Mouse (Mus musculus) spleen, adult 18-20 months (tissue): ENCODE results near the gene Rbm42.

Experiments
- DNase-seq, 2 experiments: peaks; one replicate each; pipeline ENCODE4 v3.0.0; 2022; ENCODE audit warnings: mixed read lengths in 2 of 2

Rbm42 gene

DNA sequence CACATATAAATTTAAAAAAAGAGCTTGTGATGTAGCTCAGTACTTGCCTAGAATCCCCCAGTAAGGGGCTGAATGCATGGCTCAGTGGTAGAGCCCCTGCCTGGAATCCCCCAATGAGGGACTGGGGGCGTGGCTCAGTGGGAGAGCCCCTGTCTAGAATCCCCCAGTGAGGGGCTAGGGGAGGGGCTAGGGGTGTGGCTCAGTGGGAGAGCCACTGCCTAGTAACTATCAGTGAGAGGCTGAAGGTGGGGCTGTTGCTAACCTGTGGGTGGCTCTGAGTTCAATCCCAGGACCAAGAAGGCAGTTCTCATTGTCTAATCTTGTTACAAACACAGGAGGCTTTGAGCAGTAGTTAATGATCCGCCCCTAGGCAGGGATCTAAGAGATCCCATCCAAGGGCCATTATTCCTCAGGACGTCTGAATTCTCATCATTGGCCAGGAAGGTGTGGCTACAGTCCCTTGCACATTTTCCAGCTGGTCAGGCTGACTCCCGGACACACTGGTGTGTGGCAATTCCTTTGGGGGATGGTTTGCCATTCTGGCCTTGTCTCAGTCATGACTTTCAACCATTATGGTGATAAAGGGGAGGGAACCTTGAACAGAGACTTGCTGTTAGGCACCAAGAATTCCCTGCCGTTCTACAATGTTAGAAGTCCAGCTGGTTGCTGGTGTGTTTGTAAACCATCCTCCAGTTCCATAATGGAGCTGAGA, 34.9 kb downstream of the Rbm42 start:
- no peak for DNase-seq

GRCm38 (mm10) chr7:30614454-30614853, 35.7 kb downstream of the Rbm42 start:
- no peak for DNase-seq

GRCm38 (mm10) chr7:30613529-30614112, 36.5 kb downstream of the Rbm42 start:
- peak; percentile 34 to 66 for DNase-seq

- DNase-seq: no peak
Observed at GRCm38 (mm10) chr7:30612654-30613402, 37.3 kb downstream of the Rbm42 start, which contains the start of gene Upk1a. Gene Upk1a, minus strand, starts transcription at chr7:30612847.

- DNase-seq: no peak
Observed at GRCm38 (mm10) chr7:30610043-30610442, 40.1 kb downstream of the Rbm42 start.

DNA sequence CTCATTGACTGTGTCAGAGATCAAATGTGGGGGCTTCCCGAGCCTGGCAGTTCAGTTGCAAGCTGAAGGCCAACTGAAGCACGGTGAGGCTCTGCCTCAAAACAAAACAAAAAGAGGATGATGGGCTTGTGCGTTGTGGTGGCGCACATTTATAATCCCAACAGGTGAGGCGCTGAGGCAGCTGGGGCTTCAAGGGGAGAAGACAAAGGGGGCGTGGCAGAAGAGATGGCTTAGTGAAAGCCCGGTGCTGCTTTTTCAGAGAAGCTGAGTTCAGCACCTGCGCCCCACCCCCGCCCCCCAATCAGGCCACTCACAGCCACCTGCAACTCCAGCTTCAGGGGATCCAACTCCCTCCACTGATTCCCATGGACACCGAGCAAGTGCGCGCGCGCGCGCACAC, 41.6 kb downstream of the Rbm42 start:
- DNase-seq: no peak

DNA sequence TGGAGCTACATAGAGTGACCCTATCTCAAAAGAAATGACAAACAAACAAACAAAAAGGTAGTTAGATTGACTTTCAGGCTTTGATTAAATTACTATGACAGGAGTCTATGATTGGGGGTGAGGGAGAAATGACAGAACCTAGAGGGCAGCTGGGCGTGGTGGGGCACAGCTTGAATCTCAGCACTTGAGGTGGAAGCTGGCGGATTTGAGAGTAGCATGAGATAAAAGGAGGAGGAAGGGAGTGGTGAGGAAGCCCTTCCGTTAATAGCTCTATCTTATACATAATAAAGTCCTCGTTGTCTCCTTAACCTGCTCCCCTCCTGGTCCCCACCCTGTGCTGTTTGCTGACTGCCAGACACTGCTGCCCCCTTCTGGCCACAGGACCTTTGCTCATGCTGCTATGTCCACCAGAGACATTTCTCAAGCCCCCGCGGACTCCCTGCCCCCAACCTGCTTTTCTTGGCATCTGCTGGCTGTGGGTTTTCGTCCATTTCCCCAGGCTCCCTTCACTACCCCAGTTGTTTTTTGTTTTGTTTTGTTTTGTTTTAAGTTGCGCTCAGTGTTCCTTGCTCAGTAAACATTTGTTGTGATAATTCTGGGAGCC, 42.3 kb downstream of the Rbm42 start:
- DNase-seq: peak; percentile 45 to 70

DNA sequence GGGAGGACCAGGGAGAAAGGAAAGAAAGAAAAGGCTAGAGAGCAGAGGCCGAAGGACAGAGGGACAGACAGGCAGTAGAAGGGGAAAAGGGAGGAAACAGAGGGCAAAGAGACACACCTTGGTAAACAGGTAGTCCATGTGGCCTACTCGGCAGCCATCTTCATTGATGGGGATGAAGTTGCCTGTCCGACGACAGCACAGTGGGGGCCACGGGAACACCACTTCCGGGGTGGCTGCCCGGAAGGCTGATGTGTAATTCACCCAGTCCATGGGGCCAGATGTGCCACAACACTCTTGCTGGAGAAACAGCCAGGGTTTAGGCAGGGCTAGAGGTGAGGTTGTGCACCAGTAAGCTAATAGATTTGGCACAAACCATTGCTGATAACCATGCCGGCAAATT, 45.2 kb downstream of the Rbm42 start:
- DNase-seq: no peak

- DNase-seq: no peak
Observed at GRCm38 (mm10) chr7:30604424-30604823, 45.7 kb downstream of the Rbm42 start.

DNA sequence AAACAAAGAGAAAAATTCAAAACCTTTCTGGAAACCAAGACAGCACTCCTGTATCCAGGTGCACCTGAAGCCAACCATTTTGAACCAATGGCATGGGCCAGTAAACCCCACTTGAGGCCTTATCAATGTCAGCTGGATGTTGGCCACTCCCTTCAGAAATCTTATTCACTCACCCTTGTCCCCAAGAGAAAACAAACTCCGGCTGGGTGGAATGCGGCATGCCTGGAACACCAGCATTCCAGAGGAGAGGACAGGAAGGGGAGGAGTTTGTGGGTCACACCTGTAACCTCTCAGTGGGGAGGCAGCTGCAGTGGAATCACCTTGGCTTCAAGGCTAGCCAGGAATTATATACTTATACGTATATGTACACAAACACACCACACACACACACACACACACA, 47.5 kb downstream of the Rbm42 start:
- no peak for DNase-seq

GRCm38 (mm10) chr7:30600651-30601050, 49.5 kb downstream of the Rbm42 start:
- no peak for DNase-seq

- DNase-seq: peak; percentile 33 to 38
Observed at GRCm38 (mm10) chr7:30599933-30600353, 50.2 kb downstream of the Rbm42 start.

DNA sequence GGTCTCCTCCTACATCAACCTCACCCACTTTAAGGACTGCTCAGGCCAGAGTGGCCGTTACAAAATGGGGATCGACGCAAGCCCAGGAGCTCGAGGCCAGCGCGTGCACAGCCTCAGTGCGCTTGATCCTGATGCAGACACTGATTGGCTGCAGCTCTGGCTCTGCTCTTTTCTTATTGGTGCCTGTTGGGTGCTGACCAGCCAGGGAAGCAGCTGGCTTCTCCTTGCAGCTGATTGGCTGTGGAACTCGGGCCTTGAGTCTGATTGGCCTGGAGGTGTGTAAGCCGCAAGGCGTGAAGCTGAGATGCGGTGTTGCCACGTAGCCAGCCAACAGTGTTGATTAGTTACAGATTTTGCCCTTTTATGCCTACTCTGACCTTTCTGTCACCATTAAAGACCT, 51.3 kb downstream of the Rbm42 start, which contains the start of gene Zbtb32:
Gene Zbtb32, minus strand, starts transcription at position 124 of the 400 bp plus-strand sequence.
- DNase-seq: no peak

GRCm38 (mm10) chr7:30596811-30597210, 53.3 kb downstream of the Rbm42 start:
- DNase-seq: no peak

DNA sequence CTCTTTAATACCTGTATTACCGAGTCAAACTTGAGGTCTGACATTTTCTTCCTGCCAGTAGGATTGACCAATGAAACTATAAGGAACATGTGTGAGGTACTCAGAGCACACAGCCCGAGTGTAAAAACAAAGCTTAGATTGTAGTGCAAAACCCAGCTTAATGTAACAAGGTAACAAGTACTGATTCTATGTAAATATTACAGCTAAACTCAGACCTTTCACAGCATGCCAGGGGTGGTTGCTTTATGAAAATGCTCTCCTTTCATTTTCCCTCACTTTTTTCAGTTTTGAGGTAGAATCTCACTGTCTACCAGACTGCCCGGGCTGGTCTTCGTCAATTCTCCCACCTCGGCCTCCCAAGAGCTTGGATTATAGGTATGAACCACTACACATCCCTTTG, 54.0 kb downstream of the Rbm42 start:
- no peak for DNase-seq

- no peak for DNase-seq
Observed at GRCm38 (mm10) chr7:30594510-30595024, 55.5 kb downstream of the Rbm42 start.

GRCm38 (mm10) chr7:30593579-30594509, 56.3 kb downstream of the Rbm42 start:
- no peak for DNase-seq

DNA sequence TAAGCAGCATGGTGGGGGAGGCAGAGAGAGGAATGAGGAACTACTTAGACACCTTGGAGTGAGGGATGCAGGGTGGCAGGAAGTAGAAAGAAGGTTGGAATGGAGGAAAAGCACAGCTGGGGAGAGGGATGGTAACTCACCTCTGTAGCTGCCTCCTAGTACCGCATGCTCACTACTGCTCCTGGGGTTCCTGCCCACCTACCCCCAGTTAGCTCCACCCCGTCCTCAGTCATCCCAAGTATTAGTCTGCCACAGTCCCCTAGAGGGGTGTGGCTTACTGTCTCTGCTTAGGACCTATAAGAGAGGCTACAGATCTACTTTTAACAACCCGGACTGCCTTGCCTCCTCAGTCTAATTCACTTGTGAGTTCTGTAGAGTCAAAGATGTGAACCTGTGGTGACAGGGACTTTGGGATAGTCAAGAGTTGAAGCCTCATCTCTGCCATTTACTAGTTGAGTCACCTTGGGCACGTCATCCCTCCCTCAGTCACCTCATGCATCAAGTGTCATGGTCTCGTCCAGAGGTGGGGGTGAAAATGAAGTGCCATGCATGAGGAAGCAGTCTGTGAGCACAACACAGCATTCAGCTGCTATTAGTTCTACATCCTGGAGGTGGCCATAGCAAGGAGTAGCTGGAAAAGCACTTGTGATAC, 57.2 kb downstream of the Rbm42 start:
- DNase-seq: no peak

- DNase-seq: no peak
Observed at GRCm38 (mm10) chr7:30591605-30591951, 58.5 kb downstream of the Rbm42 start.
